Mouse (Mus musculus): ENCODE data around the gene Fbp2. TPM values are rescaled to one million over a fixed set of nuclear protein-coding genes. Genes with fewer than 3 reads are reported as not detected.
"Not testable (repeated sequence)": the region's sequence is repeated elsewhere in the genome, so short reads cannot be mapped to it uniquely, and the experiment has no call there.

The Fbp2 gene
- polyA plus RNA-seq, 1 experiment, result not detected

- Histone ChIP-seq H3K36me3 (ENCODE audit: control insufficient read depth, insufficient read depth, low read length) (no peaks in the 10 kb centered on the region), H3K4me3 (ENCODE audit: extremely low read depth, insufficient read depth, insufficient read length) (no peak overlapping the region), H3K27me3 (ENCODE audit: control insufficient read depth, insufficient read depth, low read length) (no peaks in the 10 kb centered on the region), H3K4me1 (ENCODE audit: control insufficient read depth, insufficient read depth, insufficient read length) (no peaks in the 10 kb centered on the region), H3K27ac (ENCODE audit: insufficient read depth, low read length) (no peak overlapping the region)
- no peak for DNase-seq (ENCODE audit: low read depth in 1 of 2, low spot score in 2 of 2)
- 87% methylated on average over 11 of the region's 11 CpGs for WGBS
- TF ChIP-seq CTCF (IDR thresholded peaks at IDR 0.05; ENCODE audit: extremely low read depth, insufficient read depth, insufficient read length, insufficient replicate concordance), result no peak
- no peak for TF ChIP-seq POLR2A (IDR thresholded peaks at IDR 0.05; ENCODE audit: low read depth, low read length)
Observed at GRCm38 (mm10) chr13:62865651-62866315, 7.6 kb upstream of the Fbp2 start.

GRCm38 (mm10) chr13:62863771-62864170, 5.5 kb upstream of the Fbp2 start:
- TF ChIP-seq POLR2A (IDR thresholded peaks at IDR 0.05; ENCODE audit: low read depth, low read length), result no peak
- WGBS, result 66% methylated on average over 6 of the region's 6 CpGs
- Histone ChIP-seq H3K4me1 (ENCODE audit: control insufficient read depth, insufficient read depth, insufficient read length) (no peaks in the 10 kb centered on the region), H3K27me3 (ENCODE audit: control insufficient read depth, insufficient read depth, low read length) (no peaks in the 10 kb centered on the region), H3K4me3 (ENCODE audit: extremely low read depth, insufficient read depth, insufficient read length) (no peak overlapping the region), H3K36me3 (ENCODE audit: control insufficient read depth, insufficient read depth, low read length) (no peaks in the 10 kb centered on the region), H3K27ac (ENCODE audit: insufficient read depth, low read length) (no peak overlapping the region)
- no peak for DNase-seq (ENCODE audit: low read depth in 1 of 2, low spot score in 2 of 2)

GRCm38 (mm10) chr13:62862875-62863274, 4.7 kb upstream of the Fbp2 start:
- H3K27ac ChIP-seq (ENCODE audit: insufficient read depth, low read length), result no peak overlapping the region
- H3K4me1 ChIP-seq (ENCODE audit: control insufficient read depth, insufficient read depth, insufficient read length), result no peaks in the 10 kb centered on the region
- no peaks in the 10 kb centered on the region for H3K36me3 ChIP-seq (ENCODE audit: control insufficient read depth, insufficient read depth, low read length)
- H3K4me3 ChIP-seq (ENCODE audit: extremely low read depth, insufficient read depth, insufficient read length), result no peak overlapping the region
- WGBS, result 87% methylated on average over 3 of the region's 3 CpGs
- no peak for DNase-seq (ENCODE audit: low read depth in 1 of 2, low spot score in 2 of 2)
- no peaks in the 10 kb centered on the region for H3K27me3 ChIP-seq (ENCODE audit: control insufficient read depth, insufficient read depth, low read length)
- TF ChIP-seq CTCF (IDR thresholded peaks at IDR 0.05; ENCODE audit: extremely low read depth, insufficient read depth, insufficient read length, insufficient replicate concordance), result no peak
- no peak for TF ChIP-seq POLR2A (IDR thresholded peaks at IDR 0.05; ENCODE audit: low read depth, low read length)

GRCm38 (mm10) chr13:62860068-62860467, 1.8 kb upstream of the Fbp2 start:
- TF ChIP-seq POLR2A (IDR thresholded peaks at IDR 0.05; ENCODE audit: low read depth, low read length) (no peak), CTCF (IDR thresholded peaks at IDR 0.05; ENCODE audit: extremely low read depth, insufficient read depth, insufficient read length, insufficient replicate concordance) (no peak)
- Histone ChIP-seq H3K27me3 (ENCODE audit: control insufficient read depth, insufficient read depth, low read length) (no peaks in the 10 kb centered on the region), H3K4me3 (ENCODE audit: extremely low read depth, insufficient read depth, insufficient read length) (no peak overlapping the region), H3K36me3 (ENCODE audit: control insufficient read depth, insufficient read depth, low read length) (no peaks in the 10 kb centered on the region), H3K4me1 (ENCODE audit: control insufficient read depth, insufficient read depth, insufficient read length) (peaks cover 2% of the 10 kb centered on the region; the same call in 1 of the 2 replicates), H3K27ac (ENCODE audit: insufficient read depth, low read length) (no peak overlapping the region)
- DNase-seq (ENCODE audit: low read depth in 1 of 2, low spot score in 2 of 2), result no peak
- 91% methylated on average over 4 of the region's 4 CpGs for WGBS

- H3K27me3 ChIP-seq (ENCODE audit: control insufficient read depth, insufficient read depth, low read length); H3K36me3 ChIP-seq (ENCODE audit: control insufficient read depth, insufficient read depth, low read length); H3K4me3 ChIP-seq (ENCODE audit: extremely low read depth, insufficient read depth, insufficient read length); H3K27ac ChIP-seq (ENCODE audit: insufficient read depth, low read length); H3K4me1 ChIP-seq (ENCODE audit: control insufficient read depth, insufficient read depth, insufficient read length): not testable (repeated sequence)
- WGBS, result 38% methylated on average over 10 of the region's 10 CpGs
- DNase-seq (ENCODE audit: low read depth in 1 of 2, low spot score in 2 of 2), result peak in 1 of 2 experiments; percentile 11
Observed at GRCm38 (mm10) chr13:62859251-62859650, 1.0 kb upstream of the Fbp2 start.

GRCm38 (mm10) chr13:62856850-62857249, 1.4 kb downstream of the Fbp2 start:
- H3K4me1 ChIP-seq (ENCODE audit: control insufficient read depth, insufficient read depth, insufficient read length), result peaks cover 2% of the 10 kb centered on the region; the same call in 1 of the 2 replicates
- no peaks in the 10 kb centered on the region for H3K36me3 ChIP-seq (ENCODE audit: control insufficient read depth, insufficient read depth, low read length)
- DNase-seq (ENCODE audit: low read depth in 1 of 2, low spot score in 2 of 2), result no peak
- no peaks in the 10 kb centered on the region for H3K27me3 ChIP-seq (ENCODE audit: control insufficient read depth, insufficient read depth, low read length)
- no peak overlapping the region for H3K4me3 ChIP-seq (ENCODE audit: extremely low read depth, insufficient read depth, insufficient read length)
- WGBS, result 87% methylated on average over 14 of the region's 14 CpGs
- no peak overlapping the region for H3K27ac ChIP-seq (ENCODE audit: insufficient read depth, low read length)
- TF ChIP-seq CTCF (IDR thresholded peaks at IDR 0.05; ENCODE audit: extremely low read depth, insufficient read depth, insufficient read length, insufficient replicate concordance) (no peak), POLR2A (IDR thresholded peaks at IDR 0.05; ENCODE audit: low read depth, low read length) (no peak)

GRCm38 (mm10) chr13:62856305-62856675, 1.9 kb downstream of the Fbp2 start:
- peak; percentile 66 to 75 for DNase-seq (ENCODE audit: low read depth in 1 of 2, low spot score in 2 of 2)
- peak overlapping the region; percentile 30; the same call in 1 of the 2 replicates for H3K4me3 ChIP-seq (ENCODE audit: extremely low read depth, insufficient read depth, insufficient read length)

More at GRCm38 (mm10) chr13:62856305-62856675, 1.9 kb downstream of the Fbp2 start:
- TF ChIP-seq CTCF (IDR thresholded peaks at IDR 0.05; ENCODE audit: extremely low read depth, insufficient read depth, insufficient read length, insufficient replicate concordance) (peak; percentile 90; the same call in 1 of the 2 replicates), POLR2A (IDR thresholded peaks at IDR 0.05; ENCODE audit: low read depth, low read length) (no peak)
- no peaks in the 10 kb centered on the region for H3K36me3 ChIP-seq (ENCODE audit: control insufficient read depth, insufficient read depth, low read length)
- 4% methylated on average over 5 of the region's 5 CpGs for WGBS
- H3K4me1 ChIP-seq (ENCODE audit: control insufficient read depth, insufficient read depth, insufficient read length), result peaks cover 2% of the 10 kb centered on the region; the same call in 1 of the 2 replicates
- no peaks in the 10 kb centered on the region for H3K27me3 ChIP-seq (ENCODE audit: control insufficient read depth, insufficient read depth, low read length)
- H3K27ac ChIP-seq (ENCODE audit: insufficient read depth, low read length), result no peak overlapping the region

Data from spleen, adult 2 months (tissue).